Mouse (Mus musculus) ZHBTc4 (cell line): ENCODE results near the gene Hspa12a.
A peak's percentile ranks its signal among the peaks of the same experiment; 100 is the strongest.

ENCODE experiments used
- DNase-seq: peaks from one replicate; pipeline ENCODE4 v3.0.0-alpha.2; 2011; ENCODE audit warnings: low read depth, low spot score

Hspa12a gene

GRCm38 (mm10) chr19:58942841-58943828 lies at the start of gene Hspa12a, which contains the start of gene Eno4:
TSS of gene Hspa12a (minus strand) at chr19:58943654.
TSS of gene Eno4 (plus strand) at chr19:58943425.
- DNase-seq = peak; percentile 97

GRCm38 (mm10) chr19:58981571-58981970 lies 38.1 kb upstream of the Hspa12a start:
- DNase-seq = no peak

GRCm38 (mm10) chr19:58980056-58980440 lies 36.6 kb upstream of the Hspa12a start:
- no peak for DNase-seq

- DNase-seq = no peak
These were observed 36.1 kb upstream of the Hspa12a start for GRCm38 (mm10) chr19:58979436-58980055.

- peak; percentile 70 for DNase-seq
These were observed 35.1 kb upstream of the Hspa12a start for GRCm38 (mm10) chr19:58978401-58979171.

GRCm38 (mm10) chr19:58975216-58975863 lies 31.9 kb upstream of the Hspa12a start:
- no peak for DNase-seq

GRCm38 (mm10) chr19:58974126-58974525 lies 30.7 kb upstream of the Hspa12a start:
- no peak for DNase-seq

- no peak for DNase-seq
These were observed 27.4 kb upstream of the Hspa12a start for GRCm38 (mm10) chr19:58970826-58971225.

- peak; percentile 89 for DNase-seq
These were observed 25.5 kb upstream of the Hspa12a start for GRCm38 (mm10) chr19:58968731-58969506.

- DNase-seq = no peak
These were observed 19.6 kb upstream of the Hspa12a start for GRCm38 (mm10) chr19:58963011-58963410.

- no peak for DNase-seq
These were observed 11.3 kb upstream of the Hspa12a start for GRCm38 (mm10) chr19:58954779-58955178.

- DNase-seq = no peak
These were observed 8.8 kb upstream of the Hspa12a start for GRCm38 (mm10) chr19:58952236-58952635.

GRCm38 (mm10) chr19:58951521-58951920 lies 8.1 kb upstream of the Hspa12a start:
- no peak for DNase-seq

GRCm38 (mm10) chr19:58945959-58946358 lies 2.5 kb upstream of the Hspa12a start:
- DNase-seq = no peak

- no peak for DNase-seq
These were observed 10.4 kb downstream of the Hspa12a start for GRCm38 (mm10) chr19:58933062-58933461.

GRCm38 (mm10) chr19:58931081-58931800 lies 12.2 kb downstream of the Hspa12a start:
- peak; percentile 51 for DNase-seq

- DNase-seq = no peak
These were observed 24.3 kb downstream of the Hspa12a start for GRCm38 (mm10) chr19:58919148-58919547.

- DNase-seq = peak; percentile 20
These were observed 24.9 kb downstream of the Hspa12a start for GRCm38 (mm10) chr19:58918597-58918996.

- no peak for DNase-seq
These were observed 30.2 kb downstream of the Hspa12a start for GRCm38 (mm10) chr19:58913301-58913700.

- peak; percentile 71 for DNase-seq
These were observed 32.1 kb downstream of the Hspa12a start for GRCm38 (mm10) chr19:58911386-58911785.
